Mouse (Mus musculus) heart, adult 2 months (tissue): ENCODE results near the gene Ccdc138. TPM values are rescaled to one million over a fixed set of nuclear protein-coding genes. Genes with fewer than 3 reads are reported as not detected.
A peak's percentile ranks its signal among the peaks of the same experiment; 100 is the strongest.

Source experiments
- DNase-seq, 2 experiments: peaks; one replicate each; pipeline ENCODE4 v3.0.0; 2021
- H3K27ac ChIP-seq: fragments of 200-600 bp; 2 replicates; pipeline ENCODE4 v1.8.1; 2022
- H3K27me3 ChIP-seq: fragments of 200-500 bp; 2 replicates; pipeline ENCODE4 v1.6.1; 2012; ENCODE audit warnings: mild to moderate bottlenecking, low read length, inconsistent platforms, mixed read lengths; ENCODE audit not compliant: control insufficient read depth, insufficient read depth
- H3K36me3 ChIP-seq: fragments of 200-500 bp; 2 replicates; pipeline ENCODE4 v1.6.1; 2012; ENCODE audit warnings: low read length, inconsistent platforms; ENCODE audit not compliant: control insufficient read depth, insufficient read depth
- H3K4me1 ChIP-seq: fragments of 200-500 bp; 2 replicates; pipeline ENCODE4 v1.6.1; 2011; ENCODE audit warnings: low read length; ENCODE audit not compliant: control insufficient read depth, insufficient read depth
- H3K4me3 ChIP-seq: fragments of 200-600 bp; 2 replicates; pipeline ENCODE4 v1.8.1; 2022
- H3K79me2 ChIP-seq: fragments of 200-500 bp; replicated peaks from 2 replicates; pipeline ENCODE4 v1.6.1; 2012; ENCODE audit warnings: mild to moderate bottlenecking, inconsistent platforms, low read length, moderate library complexity, mixed read lengths; ENCODE audit not compliant: control insufficient read depth, insufficient read depth
- H3K9ac ChIP-seq: fragments of 200-500 bp; 2 replicates; pipeline ENCODE4 v1.6.1; 2012; ENCODE audit warnings: low read depth, mild to moderate bottlenecking, control low read depth, inconsistent platforms, low read length, mixed read lengths
- CTCF ChIP-seq: fragments of 200-600 bp; IDR thresholded peaks from 2 replicates; pipeline ENCODE4 v1.8.1; 2022; ENCODE audit warnings: antibody characterized with exemption, mild to moderate bottlenecking, moderate library complexity
- EP300 ChIP-seq: fragments of 200-500 bp; IDR thresholded peaks from 2 replicates; pipeline ENCODE4 v1.6.1; 2011; ENCODE audit warnings: low read depth, low read length, control low read depth; ENCODE audit not compliant: insufficient read depth
- POLR2A ChIP-seq: fragments of 200-500 bp; IDR thresholded peaks from 2 replicates; pipeline ENCODE4 v1.6.1; 2011; ENCODE audit warnings: mild to moderate bottlenecking, low read depth, low read length, control low read depth; ENCODE audit not compliant: insufficient read depth
- WGBS: fragments of 180-500 bp; shearing (Covaris S2); methylation state at CpG from one replicate; pipeline ENCODE4 v1.1.7; 2018; 5-methylcytosine and 5-hydroxymethylcytosine counted together
- intact Hi-C: fragments of 180-260 bp; cut with DNase I; formaldehyde crosslinking; loops from one replicate; pipeline ENCODE4 v1.15.1; 2025
- polyA plus RNA-seq: library from polyadenylated mRNA; depleted of rRNA; stranded (reverse); fragments of >200 nt; gene quantifications from 2 replicates; pipeline ENCODE4 v1.2.3, GENCODE M21; 2012
- total RNA-seq, 2 experiments: library from RNA; stranded (reverse); gene quantifications; 2 replicates each; pipeline ENCODE4 v1.2.3; 2021

The Ccdc138 gene
- total and polyA plus RNA-seq, 3 experiments = 0.21 to 0.70 (median 0.43) TPM

- H3K27ac ChIP-seq = 0 out of 2 replicates have a peak overlapping the region, but pooled peaks have one; percentile 9
- no peak for DNase-seq
- intact Hi-C loops = no loop called here
- peaks cover 2% of the 10 kb centered on the region; the same call in 1 of the 2 replicates for H3K4me1 ChIP-seq
- TF ChIP-seq POLR2A = no peak
- TF ChIP-seq EP300 = no peak
- H3K79me2 ChIP-seq = no peaks in the 10 kb centered on the region
- no peaks in the 10 kb centered on the region for H3K27me3 ChIP-seq
- WGBS = 96% methylated on average over 3 of the region's 3 CpGs
- no peak overlapping the region for H3K9ac ChIP-seq
- H3K36me3 ChIP-seq = no peaks in the 10 kb centered on the region
- no peak overlapping the region for H3K4me3 ChIP-seq
These were observed 97.4 kb downstream of the Ccdc138 start for GRCm38 (mm10) chr10:58595197-58595596.

GRCm38 (mm10) chr10:58595821-58596220, 98.1 kb downstream of the Ccdc138 start:
- TF ChIP-seq CTCF (no peak), POLR2A (no peak), EP300 (no peak)
- Histone ChIP-seq H3K27me3 (no peaks in the 10 kb centered on the region), H3K27ac (peak overlapping the region; percentile 49; the same call in 1 of the 2 replicates), H3K36me3 (no peaks in the 10 kb centered on the region), H3K4me3 (no peak overlapping the region), H3K9ac (no peak overlapping the region), H3K79me2 (no peaks in the 10 kb centered on the region), H3K4me1 (peaks cover 2% of the 10 kb centered on the region; the same call in 1 of the 2 replicates)
- intact Hi-C loops = no loop called here
- DNase-seq = peak in 1 of 2 experiments; percentile 20
- 23% methylated on average over 5 of the region's 5 CpGs for WGBS

GRCm38 (mm10) chr10:58600151-58600550, 102.4 kb downstream of the Ccdc138 start:
- 72% methylated on average over 5 of the region's 5 CpGs for WGBS
- no peak for TF ChIP-seq CTCF
- TF ChIP-seq EP300 = no peak
- TF ChIP-seq POLR2A = no peak
- no peaks in the 10 kb centered on the region for H3K36me3 ChIP-seq
- peaks cover 4% of the 10 kb centered on the region; the same call in 1 of the 2 replicates for H3K4me1 ChIP-seq
- intact Hi-C loops = no loop called here
- DNase-seq = no peak
- no peak overlapping the region for H3K4me3 ChIP-seq
- H3K27me3 ChIP-seq = no peaks in the 10 kb centered on the region
- H3K9ac ChIP-seq = no peak overlapping the region
- no peaks in the 10 kb centered on the region for H3K79me2 ChIP-seq
- H3K27ac ChIP-seq = no peak overlapping the region

- intact Hi-C loops = no loop called here
- no peak for DNase-seq
- no peaks in the 10 kb centered on the region for H3K27me3 ChIP-seq
- H3K36me3 ChIP-seq = no peaks in the 10 kb centered on the region
- no peak overlapping the region for H3K9ac ChIP-seq
- H3K27ac ChIP-seq = no peak overlapping the region
- TF ChIP-seq CTCF (no peak), POLR2A (no peak), EP300 (no peak)
- H3K4me1 ChIP-seq = peaks cover 3% of the 10 kb centered on the region; the same call in 1 of the 2 replicates
- H3K79me2 ChIP-seq = no peaks in the 10 kb centered on the region
- H3K4me3 ChIP-seq = no peak overlapping the region
- 48% methylated on average over 5 of the region's 5 CpGs for WGBS
These were observed 103.2 kb downstream of the Ccdc138 start for GRCm38 (mm10) chr10:58600983-58601382.

- no peaks in the 10 kb centered on the region for H3K27me3 ChIP-seq
- TF ChIP-seq EP300 (no peak), POLR2A (no peak), CTCF (no peak)
- no peaks in the 10 kb centered on the region for H3K36me3 ChIP-seq
- H3K4me3 ChIP-seq = no peak overlapping the region
- H3K9ac ChIP-seq = no peak overlapping the region
- no peaks in the 10 kb centered on the region for H3K79me2 ChIP-seq
- 43% methylated on average over 6 of the region's 6 CpGs for WGBS
- no peak overlapping the region for H3K27ac ChIP-seq
- DNase-seq = peak in 1 of 2 experiments; percentile 21
- peaks cover 3% of the 10 kb centered on the region; the same call in 1 of the 2 replicates for H3K4me1 ChIP-seq
- intact Hi-C loops = no loop called here
These were observed 103.7 kb downstream of the Ccdc138 start for GRCm38 (mm10) chr10:58601431-58601901.

- H3K9ac ChIP-seq = no peak overlapping the region
- no peaks in the 10 kb centered on the region for H3K79me2 ChIP-seq
- no peaks in the 10 kb centered on the region for H3K36me3 ChIP-seq
- H3K4me3 ChIP-seq = no peak overlapping the region
- TF ChIP-seq POLR2A (no peak), CTCF (no peak), EP300 (no peak)
- H3K4me1 ChIP-seq = peaks cover 3% of the 10 kb centered on the region; the same call in 1 of the 2 replicates
- DNase-seq = no peak
- WGBS = 65% methylated on average over 7 of the region's 7 CpGs
- H3K27ac ChIP-seq = no peak overlapping the region
- no peaks in the 10 kb centered on the region for H3K27me3 ChIP-seq
- intact Hi-C loops = no loop called here
These were observed 104.2 kb downstream of the Ccdc138 start for GRCm38 (mm10) chr10:58601946-58602345.
